Mouse (Mus musculus): ENCODE data around the gene Rhbdd2. TPM values are rescaled to one million over a fixed set of nuclear protein-coding genes. Genes with fewer than 3 reads are reported as not detected.
A peak's percentile ranks its signal among the peaks of the same experiment; 100 is the strongest.

Rhbdd2 gene
- polyA plus RNA-seq, 1 experiment from 2014 or later, result 99.5 TPM

DNA sequence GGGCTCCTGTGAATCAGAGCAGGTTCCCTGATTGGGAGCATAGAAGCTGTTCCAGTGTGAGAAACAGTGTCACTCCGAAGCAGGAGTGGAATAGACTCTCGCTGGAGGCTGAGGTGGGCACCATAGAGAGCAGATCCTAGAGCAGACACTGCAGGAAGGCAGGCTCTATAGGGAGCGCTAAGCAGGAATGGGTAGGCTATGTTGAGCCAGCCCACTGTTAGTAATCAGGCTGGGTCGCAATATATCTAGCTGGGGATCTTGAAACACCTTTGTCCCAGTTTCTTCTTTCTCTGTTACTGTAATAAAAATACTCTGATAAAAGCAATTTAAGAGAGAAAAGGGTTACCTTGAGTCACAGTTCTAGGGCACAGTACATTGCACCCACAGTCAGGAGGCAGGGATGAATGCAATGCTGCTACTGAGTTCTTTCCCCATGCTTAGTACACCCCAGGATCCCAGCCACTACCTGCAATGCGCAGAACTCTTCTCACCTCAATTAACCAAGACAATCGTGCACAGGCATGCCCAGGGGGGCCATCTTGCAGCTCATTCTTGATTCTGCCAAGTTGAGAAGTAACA is 48.6 kb downstream of the Rhbdd2 start:
- H3K4me1 ChIP-seq (ENCODE audit: control insufficient read depth, insufficient read depth, low read length), result no peaks in the 10 kb centered on the region
- no peaks in the 10 kb centered on the region for H3K9me3 ChIP-seq (ENCODE audit: control insufficient read depth, low read length)
- H3K9ac ChIP-seq (replicated peaks; ENCODE audit: low read length), result no peak overlapping the region
- no peak overlapping the region for H3K4me2 ChIP-seq (ENCODE audit: low read length)
- WGBS, result 87% methylated on average over 6 of the region's 6 CpGs
- DNase-seq, result no peak
- no peaks in the 10 kb centered on the region for H3K27me3 ChIP-seq (ENCODE audit: control insufficient read depth, insufficient read depth, low read length)
- H3K4me3 ChIP-seq (replicated peaks; ENCODE audit: low read depth, low read length), result no peak overlapping the region
- H3K36me3 ChIP-seq (ENCODE audit: control insufficient read depth, insufficient read depth, low read length), result no peaks in the 10 kb centered on the region
- no peak overlapping the region for H3K27ac ChIP-seq (replicated peaks; ENCODE audit: low read depth, low read length)
- no peak for ATAC-seq (ENCODE audit: low FRiP score, low TSS enrichment)

DNA sequence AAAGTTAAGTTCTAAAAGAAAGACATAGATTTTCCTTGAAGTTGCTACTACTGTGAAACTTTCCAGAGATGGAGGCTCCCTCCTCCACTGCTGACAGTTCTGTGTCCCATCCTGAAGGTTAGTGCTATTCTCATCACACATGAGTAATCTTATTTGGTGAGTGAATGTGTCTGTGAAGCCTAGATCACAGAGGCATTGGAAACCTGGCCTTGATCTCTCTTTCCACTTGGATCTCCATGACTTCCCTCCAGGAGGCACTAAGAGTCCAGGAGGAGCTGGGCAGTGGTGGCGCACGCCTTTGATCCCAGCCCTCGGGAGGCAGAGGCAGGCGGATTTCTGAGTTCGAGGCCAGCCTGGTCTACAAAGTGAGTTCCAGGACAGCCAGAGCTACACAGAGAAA is 49.6 kb downstream of the Rhbdd2 start:
- Histone ChIP-seq H3K9ac (replicated peaks; ENCODE audit: low read length) (no peak overlapping the region), H3K4me3 (replicated peaks; ENCODE audit: low read depth, low read length) (no peak overlapping the region), H3K27me3 (ENCODE audit: control insufficient read depth, insufficient read depth, low read length) (no peaks in the 10 kb centered on the region), H3K27ac (replicated peaks; ENCODE audit: low read depth, low read length) (no peak overlapping the region), H3K4me2 (ENCODE audit: low read length) (no peak overlapping the region), H3K9me3 (ENCODE audit: control insufficient read depth, low read length) (no peaks in the 10 kb centered on the region), H3K4me1 (ENCODE audit: control insufficient read depth, insufficient read depth, low read length) (no peaks in the 10 kb centered on the region), H3K36me3 (ENCODE audit: control insufficient read depth, insufficient read depth, low read length) (no peaks in the 10 kb centered on the region)
- no peak for DNase-seq
- WGBS, result 96% methylated on average over 5 of the region's 5 CpGs
- ATAC-seq (ENCODE audit: low FRiP score, low TSS enrichment), result no peak

DNA sequence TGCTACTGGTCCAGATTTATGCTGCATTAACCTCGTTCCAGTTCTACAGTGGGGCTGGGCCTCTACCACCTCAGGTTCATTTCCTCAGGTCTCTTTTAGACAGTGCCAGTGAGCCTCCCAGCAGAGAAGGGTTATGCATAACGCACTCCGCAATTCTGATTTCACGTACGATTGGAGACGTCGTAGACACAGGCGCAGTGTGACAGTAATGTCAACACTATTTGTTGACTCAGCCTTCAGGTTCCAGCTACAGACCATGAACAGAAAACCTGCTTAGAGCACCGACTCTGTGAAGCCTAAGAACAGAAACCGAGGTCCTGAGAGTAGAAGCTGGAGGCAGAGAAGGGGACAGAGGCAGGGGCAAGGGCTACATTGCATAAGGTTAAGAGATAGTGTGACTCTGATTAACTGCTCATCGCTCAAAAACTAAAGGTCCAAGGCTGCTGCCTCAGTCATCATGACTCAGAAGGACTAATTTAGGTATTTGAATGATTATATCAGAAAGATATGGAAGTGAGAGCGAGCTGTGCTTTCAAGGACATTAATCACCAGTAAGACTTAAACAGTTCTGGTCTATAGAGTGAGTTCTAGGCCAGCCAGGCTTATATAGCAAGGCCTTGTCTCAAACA is 50.6 kb downstream of the Rhbdd2 start:
- WGBS, result 89% methylated on average over 12 of the region's 12 CpGs
- no peak for ATAC-seq (ENCODE audit: low FRiP score, low TSS enrichment)
- H3K4me3 ChIP-seq (replicated peaks; ENCODE audit: low read depth, low read length), result no peak overlapping the region

DNA sequence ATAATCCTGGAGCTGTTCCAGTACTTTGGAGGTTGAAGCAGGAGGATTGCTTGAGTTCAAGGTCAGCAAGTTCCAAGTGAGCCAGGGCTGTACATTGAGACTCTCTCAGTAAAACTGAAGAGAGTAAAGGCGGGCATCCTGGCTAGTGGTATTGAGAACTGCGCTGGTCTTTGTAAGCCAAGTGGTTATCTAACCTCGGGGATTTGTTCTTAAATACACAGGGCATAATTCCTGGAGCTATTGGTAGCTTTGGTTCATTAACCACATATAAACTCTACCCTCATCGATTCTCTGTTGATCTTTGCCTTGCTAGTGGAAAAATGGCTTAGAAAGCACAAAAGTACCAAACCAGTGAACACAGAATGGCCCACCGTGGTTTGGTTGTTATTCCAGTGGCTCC is 58.0 kb downstream of the Rhbdd2 start:
- WGBS, result 89% methylated on average over 5 of the region's 5 CpGs
- H3K9ac ChIP-seq (replicated peaks; ENCODE audit: low read length), result peak overlapping the region; percentile 75; the same call in 1 of the 2 replicates
- no peak for ATAC-seq (ENCODE audit: low FRiP score, low TSS enrichment)
- H3K4me3 ChIP-seq (replicated peaks; ENCODE audit: low read depth, low read length), result peak overlapping the region; percentile 80
- peaks cover 24% of the 10 kb centered on the region for H3K4me1 ChIP-seq (ENCODE audit: control insufficient read depth, insufficient read depth, low read length)
- H3K36me3 ChIP-seq (ENCODE audit: control insufficient read depth, insufficient read depth, low read length), result no peaks in the 10 kb centered on the region
- no peaks in the 10 kb centered on the region for H3K9me3 ChIP-seq (ENCODE audit: control insufficient read depth, low read length)
- no peak overlapping the region for H3K27ac ChIP-seq (replicated peaks; ENCODE audit: low read depth, low read length)
- peak overlapping the region; percentile 92 for H3K4me2 ChIP-seq (ENCODE audit: low read length)
- no peaks in the 10 kb centered on the region for H3K27me3 ChIP-seq (ENCODE audit: control insufficient read depth, insufficient read depth, low read length)
- DNase-seq, result no peak

More for the DNA sequence above, 50.6 kb downstream of the Rhbdd2 start:
- no peak for DNase-seq
- H3K4me1 ChIP-seq (ENCODE audit: control insufficient read depth, insufficient read depth, low read length), result peaks cover under 1% of the 10 kb centered on the region; the same call in 1 of the 2 replicates
- no peaks in the 10 kb centered on the region for H3K36me3 ChIP-seq (ENCODE audit: control insufficient read depth, insufficient read depth, low read length)
- H3K9me3 ChIP-seq (ENCODE audit: control insufficient read depth, low read length), result no peaks in the 10 kb centered on the region
- H3K27ac ChIP-seq (replicated peaks; ENCODE audit: low read depth, low read length), result no peak overlapping the region
- no peak overlapping the region for H3K9ac ChIP-seq (replicated peaks; ENCODE audit: low read length)
- no peaks in the 10 kb centered on the region for H3K27me3 ChIP-seq (ENCODE audit: control insufficient read depth, insufficient read depth, low read length)
- no peak overlapping the region for H3K4me2 ChIP-seq (ENCODE audit: low read length)

DNA sequence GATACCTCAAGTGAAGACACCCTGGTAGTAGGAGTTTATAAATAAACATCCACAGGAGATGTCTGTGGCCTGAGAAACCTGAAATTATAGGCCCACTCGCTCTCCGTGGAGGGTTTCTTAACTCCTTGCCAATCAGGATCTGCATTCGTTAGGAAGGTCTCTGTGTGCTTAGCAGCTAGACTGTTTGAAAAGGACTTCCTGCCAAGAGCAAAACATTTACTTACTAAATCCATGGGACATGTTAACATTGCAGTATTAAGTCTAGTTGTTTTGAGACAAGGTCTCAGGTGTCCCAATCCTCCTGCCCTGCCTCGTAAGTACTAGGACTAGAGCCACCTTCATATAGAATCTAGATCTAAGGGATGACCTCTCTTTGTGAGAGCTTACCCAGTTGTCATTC is 58.8 kb downstream of the Rhbdd2 start:
- H3K27me3 ChIP-seq (ENCODE audit: control insufficient read depth, insufficient read depth, low read length), result no peaks in the 10 kb centered on the region
- ATAC-seq (ENCODE audit: low FRiP score, low TSS enrichment), result no peak
- H3K27ac ChIP-seq (replicated peaks; ENCODE audit: low read depth, low read length), result no peak overlapping the region
- H3K9me3 ChIP-seq (ENCODE audit: control insufficient read depth, low read length), result no peaks in the 10 kb centered on the region
- no peak overlapping the region for H3K9ac ChIP-seq (replicated peaks; ENCODE audit: low read length)
- DNase-seq, result no peak
- H3K4me1 ChIP-seq (ENCODE audit: control insufficient read depth, insufficient read depth, low read length), result peaks cover 24% of the 10 kb centered on the region
- H3K36me3 ChIP-seq (ENCODE audit: control insufficient read depth, insufficient read depth, low read length), result no peaks in the 10 kb centered on the region
- no peak overlapping the region for H3K4me3 ChIP-seq (replicated peaks; ENCODE audit: low read depth, low read length)
- 74% methylated on average over 4 of the region's 4 CpGs for WGBS
- no peak overlapping the region for H3K4me2 ChIP-seq (ENCODE audit: low read length)

DNA sequence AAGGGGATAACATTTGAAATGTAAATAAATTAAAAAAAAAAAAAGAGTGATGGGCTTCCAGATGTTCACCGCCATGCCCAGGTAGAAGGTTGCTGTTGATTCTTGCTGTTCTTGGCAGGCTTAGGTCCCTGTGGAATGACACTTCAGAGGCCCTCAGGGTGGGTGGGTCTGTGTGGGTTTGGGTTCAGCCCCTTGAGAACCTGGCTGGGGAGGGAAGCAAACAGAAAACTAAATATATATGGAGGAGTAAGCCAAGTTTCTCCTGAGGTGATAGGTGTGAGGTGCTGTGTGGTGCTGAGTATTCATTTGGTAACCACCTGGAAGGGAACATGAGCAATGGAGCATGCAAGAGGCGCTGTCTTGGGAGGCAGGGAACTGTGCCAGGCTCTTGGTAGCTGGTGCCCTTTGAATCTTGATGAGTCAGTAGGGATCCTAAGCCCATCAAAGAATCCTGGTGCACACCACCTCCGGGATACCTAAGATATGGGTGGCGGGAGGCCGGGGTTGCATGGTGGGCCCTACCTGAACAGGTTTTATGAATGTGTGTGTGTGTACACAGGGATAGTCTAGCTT is 60.9 kb downstream of the Rhbdd2 start:
- H3K4me2 ChIP-seq (ENCODE audit: low read length), result no peak overlapping the region
- H3K4me3 ChIP-seq (replicated peaks; ENCODE audit: low read depth, low read length), result no peak overlapping the region
- DNase-seq (no peak), ATAC-seq (ENCODE audit: low FRiP score, low TSS enrichment) (no peak)
- H3K27ac ChIP-seq (replicated peaks; ENCODE audit: low read depth, low read length), result no peak overlapping the region
- no peaks in the 10 kb centered on the region for H3K9me3 ChIP-seq (ENCODE audit: control insufficient read depth, low read length)
- WGBS, result 98% methylated on average over 5 of the region's 5 CpGs
- H3K4me1 ChIP-seq (ENCODE audit: control insufficient read depth, insufficient read depth, low read length), result peaks cover 21% of the 10 kb centered on the region
- H3K36me3 ChIP-seq (ENCODE audit: control insufficient read depth, insufficient read depth, low read length), result no peaks in the 10 kb centered on the region
- H3K9ac ChIP-seq (replicated peaks; ENCODE audit: low read length), result no peak overlapping the region
- no peaks in the 10 kb centered on the region for H3K27me3 ChIP-seq (ENCODE audit: control insufficient read depth, insufficient read depth, low read length)

DNA sequence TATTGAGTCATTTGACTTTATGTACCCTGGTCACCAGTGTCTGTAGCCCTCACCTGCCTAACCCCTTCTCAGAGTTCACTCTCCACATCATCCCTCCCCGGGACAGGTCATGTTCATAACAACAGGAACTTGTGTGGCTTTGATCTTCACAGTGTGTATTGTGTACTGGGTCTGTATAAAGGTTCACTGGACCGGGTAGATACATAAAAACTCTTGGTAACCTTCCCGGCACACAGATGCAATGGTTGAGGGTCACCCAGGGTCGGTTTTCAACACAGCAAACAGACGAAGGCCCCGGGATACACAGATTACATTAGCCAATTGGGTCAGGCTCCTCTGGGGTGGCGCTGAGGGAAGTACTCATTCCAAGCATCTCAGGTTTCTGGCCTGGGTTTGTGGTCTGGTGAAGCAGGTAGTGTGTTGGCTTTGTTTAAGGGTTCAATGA is 62.9 kb downstream of the Rhbdd2 start:
- no peak for DNase-seq
- no peak overlapping the region for H3K27ac ChIP-seq (replicated peaks; ENCODE audit: low read depth, low read length)
- H3K9me3 ChIP-seq (ENCODE audit: control insufficient read depth, low read length), result no peaks in the 10 kb centered on the region
- H3K4me3 ChIP-seq (replicated peaks; ENCODE audit: low read depth, low read length), result no peak overlapping the region
- H3K27me3 ChIP-seq (ENCODE audit: control insufficient read depth, insufficient read depth, low read length), result no peaks in the 10 kb centered on the region
- WGBS, result 75% methylated on average over 7 of the region's 7 CpGs
- H3K4me2 ChIP-seq (ENCODE audit: low read length), result no peak overlapping the region
- H3K4me1 ChIP-seq (ENCODE audit: control insufficient read depth, insufficient read depth, low read length), result peaks cover 13% of the 10 kb centered on the region
- H3K36me3 ChIP-seq (ENCODE audit: control insufficient read depth, insufficient read depth, low read length), result peaks cover 6% of the 10 kb centered on the region; the same call in 1 of the 2 replicates
- no peak overlapping the region for H3K9ac ChIP-seq (replicated peaks; ENCODE audit: low read length)
- no peak for ATAC-seq (ENCODE audit: low FRiP score, low TSS enrichment)

Data from midbrain, embryonic 14.5 days (tissue).